Mouse (Mus musculus) lung, postnatal 0 days (tissue): ENCODE data around the gene Csad.

Experiments used
- CTCF ChIP-seq: IDR thresholded peaks from 2 replicates; pipeline ENCODE4 v1.5.1; 2016; ENCODE audit warnings: antibody characterized with exemption, mild to moderate bottlenecking
- EP300 ChIP-seq: IDR thresholded peaks from 2 replicates; pipeline ENCODE4 v1.6.1; 2016; ENCODE audit warnings: antibody characterized with exemption, mild to moderate bottlenecking, control low read depth

GRCm38 (mm10) chr15:102188883-102189282 lies 15.6 kb downstream of the Csad start:
- TF ChIP-seq CTCF (no peak), EP300 (no peak)
